Mouse (Mus musculus) embryonic fibroblast, embryonic 13.5 days (primary cell): ENCODE measurements around the gene Ten1. TPM values are rescaled to one million over a fixed set of nuclear protein-coding genes. Genes with fewer than 3 reads are reported as not detected.

Experiments
- H3K27ac ChIP-seq: 2 replicates; pipeline ENCODE4 v1.5.1; 2012; ENCODE audit warnings: low read length, control low read depth, inconsistent platforms; ENCODE audit not compliant: insufficient read depth
- H3K4me1 ChIP-seq: 2 replicates; pipeline ENCODE4 v1.6.1; 2011; ENCODE audit warnings: low read length; ENCODE audit not compliant: control insufficient read depth, insufficient read depth
- H3K4me3 ChIP-seq: 2 replicates; pipeline ENCODE4 v1.5.1; 2011; ENCODE audit warnings: mild to moderate bottlenecking, control low read depth, low read length; ENCODE audit not compliant: insufficient read depth
- CTCF ChIP-seq: IDR thresholded peaks from 2 replicates; pipeline ENCODE4 v1.5.1; 2011; ENCODE audit warnings: mild to moderate bottlenecking, control low read depth, low read length, moderate library complexity, borderline replicate concordance; ENCODE audit not compliant: insufficient read depth
- POLR2A ChIP-seq: IDR thresholded peaks from 2 replicates; pipeline ENCODE4 v1.6.1; 2011; ENCODE audit warnings: low read depth, mild to moderate bottlenecking, control low read depth, low read length, moderate library complexity
- polyA plus RNA-seq: library from polyadenylated mRNA; stranded (reverse); fragments of >200 nt; gene quantifications from 2 replicates; pipeline ENCODE4 v1.2.4, GENCODE M21; 2011; ENCODE audit warnings: low read depth; ENCODE audit not compliant: missing spikeins, insufficient read length

Ten1 gene
- polyA plus RNA-seq, 1 experiment: 16.3 TPM

DNA sequence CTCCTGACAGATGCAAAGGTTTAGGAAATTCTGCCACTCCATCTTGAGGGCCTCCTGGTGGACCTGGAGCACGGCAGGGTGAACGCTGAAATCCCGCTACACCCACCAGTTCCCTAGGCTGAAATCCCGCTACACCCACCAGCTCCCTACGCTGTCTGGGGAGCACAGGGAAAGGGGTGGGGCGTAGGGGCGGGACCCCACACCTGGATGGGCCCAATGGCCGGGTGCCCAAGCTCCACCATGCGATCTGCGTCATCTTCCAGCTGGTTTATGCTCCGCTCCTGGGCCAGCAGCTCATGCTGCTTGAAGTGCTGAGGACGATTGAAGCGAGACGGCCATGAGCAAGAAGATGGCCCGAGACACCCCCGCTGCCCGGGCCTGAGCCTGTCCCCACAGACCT lies 33.8 kb downstream of the Ten1 start:
- no peak overlapping the region for H3K4me3 ChIP-seq
- no peaks in the 10 kb centered on the region for H3K4me1 ChIP-seq
- TF ChIP-seq POLR2A (no peak), CTCF (no peak)
- H3K27ac ChIP-seq: no peak overlapping the region

- Histone ChIP-seq H3K4me1 (no peaks in the 10 kb centered on the region), H3K27ac (no peak overlapping the region), H3K4me3 (no peak overlapping the region)
- no peak for TF ChIP-seq CTCF
- TF ChIP-seq POLR2A: no peak
Observed at GRCm38 (mm10) chr11:116234901-116235300, 36.2 kb downstream of the Ten1 start.

GRCm38 (mm10) chr11:116237742-116238395 lies 39.2 kb downstream of the Ten1 start, which contains the start of gene Evpl:
TSS of gene Evpl (minus strand) at chr11:116238077.
- H3K4me3 ChIP-seq: no peak within 1 kb of the TSS
- no peaks in the 10 kb centered on the region for H3K4me1 ChIP-seq
- no peak within 1 kb of the TSS for H3K27ac ChIP-seq
- no peak for TF ChIP-seq CTCF

- no peak overlapping the region for H3K4me3 ChIP-seq
- no peak overlapping the region for H3K27ac ChIP-seq
- no peaks in the 10 kb centered on the region for H3K4me1 ChIP-seq
- no peak for TF ChIP-seq CTCF
Observed at GRCm38 (mm10) chr11:116239797-116240196, 41.1 kb downstream of the Ten1 start.

GRCm38 (mm10) chr11:116241744-116242235 lies 43.1 kb downstream of the Ten1 start:
- Histone ChIP-seq H3K27ac (no peak overlapping the region), H3K4me1 (no peaks in the 10 kb centered on the region), H3K4me3 (no peak overlapping the region)
- TF ChIP-seq POLR2A (no peak), CTCF (no peak)

DNA sequence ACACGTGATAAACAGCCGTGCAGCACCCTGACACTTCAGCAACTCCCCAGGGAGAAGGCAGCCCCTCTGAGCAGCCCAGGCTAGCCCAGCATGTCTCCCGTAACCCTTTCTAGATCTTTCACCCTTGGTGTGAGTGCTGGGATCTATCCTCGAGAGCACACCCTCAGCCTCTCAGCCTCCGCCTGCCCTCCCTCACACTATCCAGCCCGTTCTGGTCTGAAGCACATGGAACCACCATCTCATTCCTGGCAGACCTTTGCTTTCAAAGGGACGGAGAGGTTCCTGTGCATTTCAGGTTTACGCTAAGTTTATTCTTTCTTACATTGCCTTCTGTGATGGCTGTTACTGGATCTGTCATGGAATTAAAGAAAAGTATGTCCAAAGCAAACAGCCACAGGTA lies 45.9 kb downstream of the Ten1 start:
- Histone ChIP-seq H3K4me3 (no peak overlapping the region), H3K27ac (no peak overlapping the region), H3K4me1 (no peaks in the 10 kb centered on the region)
- no peak for TF ChIP-seq POLR2A

- no peak for TF ChIP-seq POLR2A
- no peak for TF ChIP-seq CTCF
- Histone ChIP-seq H3K27ac (no peak overlapping the region), H3K4me3 (no peak overlapping the region), H3K4me1 (no peaks in the 10 kb centered on the region)
Observed at GRCm38 (mm10) chr11:116245616-116246015, 47.0 kb downstream of the Ten1 start.

- no peak for TF ChIP-seq POLR2A
- no peak for TF ChIP-seq CTCF
- Histone ChIP-seq H3K4me1 (no peaks in the 10 kb centered on the region), H3K27ac (no peak overlapping the region), H3K4me3 (no peak overlapping the region)
Observed at GRCm38 (mm10) chr11:116247502-116248222, 49.0 kb downstream of the Ten1 start.

- Histone ChIP-seq H3K4me3 (no peak overlapping the region), H3K27ac (no peak overlapping the region), H3K4me1 (peaks cover 12% of the 10 kb centered on the region)
- no peak for TF ChIP-seq CTCF
- TF ChIP-seq POLR2A: no peak
Observed at GRCm38 (mm10) chr11:116250898-116251297, 52.2 kb downstream of the Ten1 start.

- H3K4me3 ChIP-seq: no peak overlapping the region
- TF ChIP-seq POLR2A (no peak), CTCF (no peak)
- H3K4me1 ChIP-seq: peaks cover 17% of the 10 kb centered on the region
- no peak overlapping the region for H3K27ac ChIP-seq
Observed at GRCm38 (mm10) chr11:116253076-116253600, 54.5 kb downstream of the Ten1 start.
